Mouse (Mus musculus): ENCODE measurements around the gene Notum.

The Notum gene

DNA sequence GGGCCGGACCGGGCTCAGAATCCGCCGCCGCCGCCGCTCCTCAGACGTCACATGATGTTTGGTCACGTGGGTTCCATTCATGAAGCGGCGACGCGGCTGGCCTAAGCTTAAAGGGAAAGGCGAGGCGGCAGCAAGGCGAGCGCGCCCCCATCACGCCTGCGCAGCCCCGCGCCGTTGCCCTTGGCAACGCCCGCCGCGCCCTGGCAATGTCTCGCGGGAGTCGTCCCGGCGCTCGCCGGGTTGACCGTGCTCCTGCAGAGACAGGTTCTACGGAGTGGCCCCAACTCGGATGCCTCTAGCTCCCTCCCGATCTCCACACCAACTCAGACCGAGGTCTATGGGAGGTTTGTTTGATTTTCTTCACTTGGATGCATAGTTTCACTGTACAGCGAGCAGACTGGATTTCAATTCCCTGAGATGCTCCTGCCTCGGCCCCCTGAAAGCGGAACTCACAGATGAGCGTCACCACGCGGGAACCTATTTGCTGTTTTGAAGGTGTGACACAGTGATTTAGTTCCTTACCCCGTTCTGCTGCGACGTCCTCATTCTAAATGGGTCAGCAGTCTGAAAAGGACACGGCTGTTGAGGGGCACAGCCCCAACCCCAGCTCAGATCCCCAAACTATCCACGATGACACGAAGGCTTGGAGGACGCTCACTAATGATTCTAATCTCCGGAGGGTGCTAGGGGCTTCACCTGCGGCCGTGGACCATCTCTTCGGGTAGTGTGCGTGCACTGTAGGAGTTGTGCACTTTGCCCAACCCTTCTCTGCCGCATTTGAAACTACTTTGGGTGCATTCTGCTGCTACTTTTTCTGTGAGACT is 27.2 kb downstream of the Notum start, which contains the start of gene Mafg:
TSS of gene Mafg (minus strand) at position 81 of the 824 bp plus-strand sequence.
- peak; percentile 90 to 91 for DNase-seq (ENCODE audit: low spot score in 2 of 2)

DNA sequence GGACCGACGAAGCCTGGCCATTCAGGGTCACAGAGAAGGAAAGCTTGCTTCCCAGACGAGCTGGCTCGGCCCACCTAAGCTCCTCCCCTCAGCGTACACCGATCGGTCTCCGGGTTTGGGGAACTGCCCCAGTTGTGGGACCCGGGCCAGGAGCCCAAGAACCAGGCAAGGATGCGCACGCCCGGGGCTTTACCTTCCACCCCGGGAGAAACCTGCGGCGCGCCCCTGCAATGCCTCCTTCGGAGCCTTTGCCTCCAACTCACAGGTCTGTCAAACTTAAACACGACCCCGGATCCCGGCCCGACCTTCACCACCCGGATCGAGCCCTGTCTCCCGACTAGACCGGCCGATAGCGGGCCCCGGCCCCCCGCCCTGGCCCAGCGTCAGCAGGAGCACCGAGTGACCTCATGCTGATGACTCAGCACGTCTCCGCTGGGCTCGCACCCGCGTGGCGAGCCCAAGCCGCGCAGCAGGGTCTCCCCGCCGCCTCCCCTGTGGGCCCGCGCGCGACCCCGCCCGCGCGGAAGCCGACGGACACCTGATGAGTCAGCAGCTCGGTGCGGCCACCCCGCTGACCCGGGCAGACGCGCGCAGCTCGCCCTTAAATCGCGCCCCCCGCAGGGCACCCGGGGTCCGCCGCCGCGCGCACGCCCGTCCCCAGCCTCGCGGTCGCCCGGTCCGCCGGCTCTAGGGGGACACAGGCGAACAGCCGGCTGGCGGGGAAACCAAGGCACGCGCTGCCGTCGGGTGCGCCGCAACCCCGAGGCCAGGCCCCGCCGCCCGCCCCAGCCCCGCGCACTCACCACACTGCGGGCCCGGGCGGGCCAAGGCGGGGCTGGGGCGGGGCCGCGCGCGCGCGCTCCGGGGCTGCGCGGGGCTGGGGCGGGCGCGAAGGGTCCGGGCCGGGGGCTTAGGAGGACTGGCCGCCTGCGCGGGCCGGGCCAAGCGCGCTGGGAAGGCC is 28.1 kb downstream of the Notum start:
- peak; percentile 74 to 75 for DNase-seq (ENCODE audit: low spot score in 2 of 2)

DNA sequence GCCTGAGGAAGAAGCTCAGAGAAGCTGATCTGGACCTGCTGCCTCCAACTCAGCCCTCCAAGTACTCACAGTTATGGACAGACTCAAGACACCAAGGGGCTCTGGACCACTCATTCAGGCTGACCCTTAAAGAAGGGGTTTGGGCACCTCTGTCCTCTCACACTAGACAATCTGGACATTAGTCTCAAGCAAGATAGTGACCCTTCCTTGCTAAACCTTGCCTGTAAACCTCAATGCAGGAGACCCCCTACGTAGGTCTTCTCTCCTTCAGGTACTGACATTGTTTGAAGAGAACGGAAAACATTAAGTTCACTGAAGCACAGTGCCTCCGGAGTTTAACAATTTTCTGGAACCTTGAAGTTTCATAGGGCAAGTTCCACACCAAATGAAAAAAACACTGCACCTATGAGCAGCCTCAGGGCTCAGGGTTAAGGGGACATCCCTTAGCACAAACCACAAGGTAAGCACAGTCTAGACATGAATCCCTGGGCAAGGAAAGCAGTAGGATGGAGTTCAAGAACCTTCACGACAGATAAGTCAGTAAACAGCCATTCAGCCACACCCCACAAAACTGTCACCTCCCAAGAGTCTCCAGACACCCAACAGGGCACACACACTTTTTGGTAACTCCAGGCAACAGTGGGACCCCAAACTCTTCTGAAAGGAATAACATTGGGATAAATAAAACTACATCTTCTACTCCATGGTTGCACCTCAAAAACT is 29.1 kb downstream of the Notum start:
- no peak for DNase-seq (ENCODE audit: low spot score in 2 of 2)

DNA sequence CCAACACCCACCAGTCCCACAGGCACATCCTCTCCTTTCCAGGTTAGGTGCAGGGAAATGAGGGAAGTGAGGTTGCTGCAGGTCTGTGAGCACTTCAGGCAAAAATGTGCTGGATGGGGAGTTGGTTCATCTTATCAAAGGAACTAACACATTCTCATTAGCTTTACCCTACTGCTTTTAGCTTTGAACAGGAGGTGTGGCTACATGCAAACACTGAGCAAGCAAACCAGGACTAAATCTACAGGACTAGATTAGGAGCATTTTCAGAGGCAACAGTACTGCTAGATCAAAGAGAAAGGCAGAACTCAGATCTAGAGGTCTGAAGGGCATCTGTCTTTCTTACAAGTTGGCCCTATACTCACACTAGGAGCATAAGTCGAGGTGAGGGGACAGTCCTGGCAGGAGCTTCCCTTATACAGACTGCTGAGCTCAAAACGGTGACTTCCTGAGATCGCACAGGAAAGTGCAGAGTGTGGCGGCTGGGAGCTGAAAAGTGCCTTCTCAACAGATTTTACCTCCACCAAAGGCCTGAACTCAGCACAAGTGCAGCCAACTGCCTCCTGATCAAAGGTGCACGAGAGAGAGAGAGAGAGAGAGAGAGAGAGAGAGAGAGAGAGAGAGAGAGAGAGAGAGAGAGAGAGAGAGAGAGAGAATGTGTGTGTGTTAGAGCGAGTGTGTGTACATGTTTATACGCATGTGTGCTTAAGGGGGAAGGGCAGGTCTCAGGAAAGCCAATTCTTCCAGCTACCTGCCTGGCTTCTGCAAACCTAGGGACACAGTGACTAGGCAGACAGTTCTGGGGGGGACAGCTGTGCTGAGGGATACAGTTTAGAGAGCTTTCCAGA is 29.9 kb downstream of the Notum start:
- DNase-seq (ENCODE audit: low spot score in 2 of 2), result no peak

DNA sequence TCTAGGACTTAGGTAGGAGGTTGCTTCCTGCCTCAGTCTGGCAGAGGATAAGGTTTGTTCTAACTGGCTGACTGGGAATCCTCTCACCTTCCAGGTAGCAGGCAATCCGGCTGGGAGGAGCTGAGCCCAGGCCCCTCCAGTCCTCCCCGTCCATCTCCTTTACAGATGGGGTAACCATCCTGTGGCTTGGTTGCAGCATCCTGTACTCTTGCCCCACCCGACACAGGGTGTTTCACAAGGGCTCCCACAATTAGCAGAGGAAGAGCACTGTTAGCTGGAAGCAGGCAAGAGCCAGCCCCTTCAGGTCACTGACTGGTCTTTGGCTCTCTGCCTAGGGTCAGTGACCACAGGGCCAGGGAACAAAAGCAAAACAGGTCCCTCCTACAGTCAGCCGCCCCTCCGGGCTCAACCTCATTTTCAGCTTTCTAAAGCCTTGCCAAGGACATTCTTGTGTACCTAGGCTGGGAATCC is 30.5 kb downstream of the Notum start:
- DNase-seq (ENCODE audit: low spot score in 2 of 2), result peak; percentile 51 to 57

DNA sequence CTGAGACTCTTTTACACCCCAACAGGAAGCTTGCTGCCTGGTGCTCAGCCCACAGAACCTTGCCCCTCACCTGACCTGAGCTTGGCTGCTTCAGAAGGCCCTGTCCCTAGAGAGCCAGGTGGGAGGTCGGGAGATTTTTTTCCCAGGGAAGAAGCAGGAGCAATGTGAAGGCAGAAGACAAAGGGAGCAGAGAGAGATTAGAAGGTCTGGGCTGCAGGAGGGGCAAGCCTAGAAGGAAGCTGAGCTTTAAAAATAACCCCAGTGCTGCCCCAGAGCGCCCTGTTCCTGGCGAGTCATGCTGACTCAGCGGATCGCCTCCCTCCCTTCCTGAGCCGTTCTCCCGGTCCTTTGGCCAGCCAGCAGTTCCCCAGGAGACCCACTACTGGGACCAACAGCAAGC is 31.1 kb downstream of the Notum start:
- peak; percentile 63 for DNase-seq (ENCODE audit: low spot score in 2 of 2)

DNA sequence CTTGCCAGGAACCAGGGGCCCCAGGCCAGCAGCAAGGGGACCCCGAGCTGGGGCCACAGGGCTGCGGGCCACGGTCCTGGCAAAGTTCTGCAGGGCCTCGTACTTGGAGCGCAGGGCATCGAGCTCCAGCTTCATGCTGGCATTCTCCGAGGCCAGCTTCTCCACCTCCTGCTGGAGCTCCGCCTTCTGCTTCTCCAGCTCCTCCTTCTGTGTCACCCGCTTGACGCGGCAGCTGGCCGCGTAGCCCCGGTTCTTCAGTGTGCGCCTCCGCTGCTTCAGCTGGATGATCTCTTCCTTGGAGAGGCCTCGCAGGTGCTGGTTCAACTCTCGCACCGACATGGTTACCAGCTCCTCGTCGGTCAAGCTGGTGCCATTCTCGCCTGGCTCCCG is 31.6 kb downstream of the Notum start:
- DNase-seq (ENCODE audit: low spot score in 2 of 2), result no peak

DNA sequence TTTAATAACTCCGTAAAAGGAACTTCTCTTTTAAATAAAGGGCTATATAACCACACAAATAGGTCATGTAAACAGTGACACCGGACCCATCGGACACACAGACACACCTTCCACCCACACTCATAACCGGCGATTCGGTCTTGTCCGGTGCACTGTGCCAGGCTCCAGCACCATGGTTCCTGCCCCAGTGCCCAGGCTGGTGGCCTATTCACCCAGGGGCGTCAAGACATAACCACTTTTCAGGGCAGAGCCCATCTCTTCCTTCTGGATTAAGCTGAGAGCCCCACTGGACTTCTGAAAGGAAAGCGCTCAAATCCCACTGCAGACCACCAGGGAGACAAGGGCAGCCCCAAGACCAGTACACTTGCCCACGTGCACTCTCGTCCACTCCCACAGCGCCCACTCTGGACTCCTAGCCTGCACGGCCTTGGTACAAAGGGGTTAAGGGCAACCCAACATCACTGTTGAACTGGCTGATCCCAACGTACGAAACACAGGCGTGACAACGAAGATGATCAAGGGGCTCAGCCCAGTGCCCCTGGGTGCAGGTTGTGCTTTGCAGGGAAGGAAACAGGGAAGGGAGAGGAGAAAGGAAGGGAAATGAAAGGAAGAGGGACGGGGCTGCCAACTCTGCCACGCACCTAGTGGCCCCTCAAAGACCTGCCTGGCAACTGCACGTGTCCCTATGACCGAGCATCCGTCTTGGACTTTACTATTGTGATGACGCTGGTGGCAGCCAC is 32.2 kb downstream of the Notum start:
- no peak for DNase-seq (ENCODE audit: low spot score in 2 of 2)

DNA sequence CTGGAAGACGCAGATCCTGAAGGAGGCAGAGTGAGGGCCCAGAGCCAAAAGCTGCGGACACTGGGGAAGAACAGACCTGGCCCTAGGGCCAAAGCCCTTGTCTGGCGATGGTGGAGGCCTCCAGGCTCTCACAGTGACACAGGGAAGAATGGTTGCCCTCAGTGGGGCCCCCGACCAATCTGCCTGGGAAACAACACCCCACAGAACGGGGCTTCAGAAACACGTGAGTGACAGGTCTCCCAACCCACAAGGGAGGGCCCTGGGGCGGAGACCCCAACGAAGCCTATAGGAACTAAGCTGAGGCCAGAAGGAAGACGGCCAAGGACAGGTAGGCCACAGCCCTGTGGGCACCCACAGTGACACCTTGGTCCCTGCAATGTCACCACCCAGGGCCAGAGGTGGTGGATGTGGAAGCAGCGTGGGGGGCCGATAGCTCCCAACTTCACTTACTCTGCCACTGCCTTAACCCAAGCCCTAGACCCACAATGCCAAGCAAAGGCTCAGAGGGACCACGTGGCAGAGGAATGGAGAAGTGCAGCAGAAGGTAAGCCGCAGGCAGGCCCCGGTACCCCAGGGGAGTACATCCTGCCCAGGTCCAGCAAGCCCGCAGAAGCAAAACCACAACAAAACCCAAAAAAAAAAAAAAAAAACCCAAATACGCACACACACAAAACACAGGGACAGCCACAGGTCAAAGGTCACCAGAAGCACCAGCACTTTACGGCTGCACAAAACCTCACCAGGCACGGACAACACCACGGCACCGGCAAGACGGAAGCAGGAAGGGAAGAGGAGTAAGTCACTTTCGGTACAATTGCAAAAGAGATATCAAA is 33.3 kb downstream of the Notum start:
- no peak for DNase-seq (ENCODE audit: low spot score in 2 of 2)

DNA sequence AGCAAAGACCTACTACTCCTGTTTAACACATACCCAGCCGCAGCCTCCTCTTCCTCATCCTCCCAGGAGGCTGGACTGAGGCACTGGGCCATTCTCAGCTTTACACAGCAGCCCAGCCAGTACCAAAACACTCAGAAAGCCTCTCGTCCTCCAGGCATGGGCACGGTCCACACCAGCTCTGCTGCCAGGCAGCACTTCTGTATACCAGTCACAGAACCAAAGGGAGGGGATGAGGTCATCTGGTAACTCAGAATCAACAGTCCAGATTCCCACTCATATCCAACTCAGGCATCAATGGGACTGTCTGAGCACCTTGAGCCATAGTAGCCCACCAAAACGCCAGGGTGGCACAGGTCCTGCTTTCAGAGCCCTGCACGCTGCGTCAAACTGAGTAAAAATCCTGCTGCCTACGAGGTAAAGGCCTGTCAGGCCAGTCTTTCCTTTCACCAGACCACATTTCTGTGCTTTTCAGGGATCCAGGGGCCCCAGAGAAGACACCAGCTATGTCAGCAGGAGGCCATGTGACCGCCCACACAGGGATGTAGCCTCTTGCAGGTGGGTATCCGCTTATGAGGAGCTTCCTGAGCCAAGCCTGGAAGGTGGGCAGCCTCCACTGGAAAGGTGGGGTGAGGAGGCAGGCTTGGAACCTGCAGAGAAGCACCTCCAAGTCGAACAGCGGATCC is 34.0 kb downstream of the Notum start:
- no peak for DNase-seq (ENCODE audit: low spot score in 2 of 2)

DNA sequence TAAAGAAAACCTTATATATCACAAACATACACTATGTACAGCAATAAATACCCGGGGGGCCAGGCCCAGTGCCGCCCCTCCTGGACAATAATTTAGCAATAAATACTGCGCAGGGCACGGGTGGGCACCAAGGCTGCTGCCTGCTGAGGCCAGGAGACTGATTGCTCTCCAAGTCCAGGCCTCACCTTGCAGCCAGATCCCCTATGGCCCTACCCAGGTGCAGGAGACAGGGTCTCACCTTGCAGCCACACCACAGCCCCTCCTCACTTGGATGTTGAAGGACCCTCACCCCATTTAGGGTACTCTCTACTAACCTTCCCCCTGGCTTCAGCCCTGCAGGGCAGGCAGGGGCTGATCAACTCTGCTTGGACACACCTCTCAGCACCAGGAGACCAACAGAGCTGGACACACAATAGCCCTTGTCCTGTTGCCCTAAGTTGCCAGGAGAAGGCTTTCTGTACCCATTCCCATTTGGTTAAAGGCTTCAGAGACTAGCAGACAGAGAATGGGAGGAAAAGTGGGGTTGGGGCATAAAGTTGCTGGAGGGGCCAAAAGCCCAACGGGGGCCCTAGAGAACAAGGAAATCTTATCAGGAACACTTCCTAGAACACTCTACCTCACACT is 35.7 kb downstream of the Notum start, which contains the start of gene Sirt7:
TSS of gene Sirt7 (minus strand) at position 89 of the 624 bp plus-strand sequence.
- DNase-seq (ENCODE audit: low spot score in 2 of 2), result no peak

DNA sequence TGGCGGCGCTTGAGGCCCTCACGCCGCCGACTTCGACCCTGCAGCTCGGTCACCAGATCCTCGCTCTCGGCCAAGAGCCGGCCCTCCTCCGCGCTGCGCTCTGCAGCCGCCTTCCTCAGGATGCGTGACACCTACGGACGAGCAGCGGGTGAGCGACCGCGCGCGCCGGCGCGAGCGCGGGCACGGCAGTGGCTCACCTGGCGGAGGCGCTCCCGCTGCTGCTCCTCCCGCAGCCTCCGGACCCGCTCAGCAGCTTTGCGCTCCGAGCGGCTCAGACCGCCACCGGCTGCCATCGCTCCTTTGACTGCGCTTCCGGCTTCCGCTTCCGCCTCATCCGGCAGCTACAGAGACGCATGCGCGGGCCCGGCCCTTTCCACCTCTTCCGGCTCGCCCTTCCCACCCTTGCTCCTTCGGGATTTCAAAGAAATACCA is 36.3 kb downstream of the Notum start:
- DNase-seq (ENCODE audit: low spot score in 2 of 2), result peak; percentile 84

DNA sequence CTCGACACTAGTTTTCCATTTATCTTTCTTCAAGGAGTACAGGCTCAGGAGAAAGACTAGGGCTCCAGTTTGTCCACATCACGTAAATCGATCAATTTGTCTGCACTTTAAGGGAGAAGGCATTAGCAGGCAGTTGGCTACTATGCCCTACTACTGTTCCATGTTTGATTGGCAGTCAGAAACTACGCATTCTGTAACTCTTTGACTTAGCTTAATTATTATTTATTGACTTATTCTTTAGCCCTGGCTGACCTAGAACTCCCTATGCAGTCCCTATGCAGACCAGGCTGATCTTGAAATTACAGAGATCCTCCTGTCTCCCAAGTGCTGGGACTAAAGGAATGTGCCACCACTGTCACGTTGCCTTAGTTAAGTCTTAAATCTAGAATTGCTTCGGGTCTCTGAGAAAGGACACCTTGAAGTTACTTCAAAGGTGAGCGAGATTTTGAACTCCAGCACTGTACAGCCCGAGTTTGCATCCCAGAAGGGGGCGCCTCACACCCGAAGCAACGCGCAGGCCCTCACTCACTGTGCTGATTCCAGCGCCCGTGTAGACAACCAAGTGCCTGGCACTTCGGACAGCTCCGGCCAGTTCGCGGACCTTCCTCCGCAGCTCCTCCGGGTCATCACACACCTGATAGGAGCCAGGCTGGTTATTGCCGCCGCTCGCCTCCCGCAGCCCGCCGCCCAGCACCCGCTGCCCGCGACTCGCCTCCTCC is 36.9 kb downstream of the Notum start:
- no peak for DNase-seq (ENCODE audit: low spot score in 2 of 2)

DNA sequence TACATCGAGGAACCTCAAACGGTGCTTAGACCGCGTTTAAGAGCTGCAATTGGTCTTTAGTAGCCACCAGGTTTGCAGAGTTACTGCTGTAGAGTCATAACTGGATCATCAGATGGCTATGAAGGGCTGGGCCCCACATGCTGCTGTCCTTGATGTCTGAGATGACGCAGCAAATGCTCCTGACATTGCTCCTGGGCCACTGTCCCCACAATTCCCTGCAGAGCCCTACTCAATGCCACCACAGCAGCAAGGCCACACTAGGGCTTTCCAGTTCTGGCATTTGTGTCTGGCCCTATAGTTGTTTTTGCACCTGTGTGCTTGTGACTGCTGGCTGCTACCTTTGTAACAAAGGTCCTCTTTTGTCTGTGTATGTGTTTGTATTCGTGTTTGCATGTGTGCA is 38.2 kb downstream of the Notum start:
- DNase-seq (ENCODE audit: low spot score in 2 of 2), result no peak

DNA sequence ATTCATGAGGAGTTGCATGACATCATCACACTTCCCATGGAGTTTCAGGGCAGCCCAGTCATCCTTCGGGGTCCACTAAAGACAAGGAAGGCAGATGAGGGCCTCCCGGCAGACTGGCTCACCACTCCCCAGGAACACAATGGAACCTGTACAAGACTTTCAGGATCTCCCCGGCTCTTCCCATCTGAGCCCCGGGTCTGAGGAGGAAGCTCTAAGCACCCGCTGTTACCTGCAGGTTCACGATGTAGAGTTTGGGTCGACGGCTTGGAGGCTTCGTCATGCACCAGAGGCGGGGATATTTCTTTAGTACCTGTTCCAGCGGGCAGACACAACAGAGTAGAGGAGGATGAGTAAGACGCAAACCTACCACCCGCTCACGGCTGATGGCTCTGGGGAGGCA is 40.8 kb downstream of the Notum start:
- no peak for DNase-seq (ENCODE audit: low spot score in 2 of 2)

DNA sequence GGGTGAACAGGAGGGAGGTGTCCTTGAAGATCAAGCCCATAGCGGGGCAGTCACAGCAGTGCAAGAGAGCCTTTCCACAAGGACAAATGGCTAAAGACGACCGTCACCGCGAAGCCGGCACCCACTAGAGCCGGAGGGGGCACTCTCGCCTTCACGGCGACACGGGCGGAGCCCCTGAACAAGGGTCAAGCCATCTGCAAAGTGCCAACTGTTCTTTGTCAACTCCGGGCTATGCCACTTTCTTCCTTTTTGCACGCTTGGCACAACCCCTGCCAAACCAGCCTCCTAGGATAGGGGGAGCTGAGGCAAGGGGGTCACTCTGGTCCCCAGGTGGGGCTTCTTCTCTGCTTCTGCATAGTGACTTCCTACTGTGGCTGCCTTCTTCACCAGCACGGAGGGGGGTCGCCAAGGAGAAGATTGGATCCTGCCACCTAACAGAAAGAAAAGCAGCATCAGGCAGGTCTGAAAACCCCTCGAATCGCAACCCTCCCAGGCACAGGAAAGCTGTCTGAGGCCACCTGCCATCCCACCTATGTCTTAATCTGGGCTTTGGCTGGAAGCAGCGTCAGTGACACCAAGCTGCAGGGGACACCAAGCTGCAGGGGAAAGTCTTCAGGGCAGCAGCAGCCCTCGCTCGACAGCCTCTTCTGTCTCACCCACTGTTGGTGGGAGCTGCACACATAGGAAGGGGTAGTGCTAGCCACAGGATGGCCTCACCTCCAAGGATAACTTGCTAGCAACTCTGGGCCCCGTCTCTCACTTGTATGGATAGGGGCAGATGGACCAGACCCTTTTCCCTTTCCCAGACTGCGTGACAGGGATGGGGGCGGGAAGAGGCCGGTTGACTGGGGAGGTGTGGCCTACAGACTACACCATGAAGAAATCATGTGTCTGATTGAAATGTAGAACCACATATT is 42.1 kb downstream of the Notum start:
- no peak for DNase-seq (ENCODE audit: low spot score in 2 of 2)

All from heart, adult 9 months (tissue).